Mouse (Mus musculus) hindbrain, embryonic 10.5 days (tissue): ENCODE data around the gene Surf1. TPM values are rescaled to one million over a fixed set of nuclear protein-coding genes. Genes with fewer than 3 reads are reported as not detected.
"Not testable (repeated sequence)": the region's sequence is repeated elsewhere in the genome, so short reads cannot be mapped to it uniquely, and the experiment has no call there.

Experiments used
- DNase-seq: peaks from one replicate; pipeline ENCODE4 v3.0.0-alpha.2; 2017; ENCODE audit warnings: low spot score
- H3K27ac ChIP-seq: fragments of 300-500 bp; sonication (generic); 2 replicates; pipeline ENCODE4 v1.5.1; 2016; ENCODE audit warnings: mild to moderate bottlenecking, moderate library complexity
- H3K27me3 ChIP-seq: fragments of 300-500 bp; sonication (generic); 2 replicates; pipeline ENCODE4 v1.6.1; 2016; ENCODE audit warnings: mild to moderate bottlenecking; ENCODE audit not compliant: poor library complexity, insufficient read depth, severe bottlenecking
- H3K36me3 ChIP-seq: fragments of 300-500 bp; sonication (generic); 2 replicates; pipeline ENCODE4 v1.6.1; 2016; ENCODE audit warnings: mild to moderate bottlenecking, moderate library complexity
- H3K4me1 ChIP-seq: fragments of 300-500 bp; sonication (generic); replicated peaks from 2 replicates; pipeline ENCODE4 v1.6.1; 2016; ENCODE audit warnings: mild to moderate bottlenecking
- H3K4me3 ChIP-seq: fragments of 300-500 bp; sonication (generic); 2 replicates; pipeline ENCODE4 v1.5.1; 2016; ENCODE audit warnings: mild to moderate bottlenecking, moderate library complexity
- H3K9me3 ChIP-seq: fragments of 300-500 bp; sonication (generic); 2 replicates; pipeline ENCODE4 v1.6.1; 2016; ENCODE audit warnings: mild to moderate bottlenecking, moderate library complexity
- WGBS: fragments of 180-500 bp; shearing (Covaris S2); methylation state at CpG from one replicate; pipeline ENCODE4 v1.1.7; 2016; 5-methylcytosine and 5-hydroxymethylcytosine counted together
- polyA plus RNA-seq: library from polyadenylated mRNA; unstranded; fragments of >200 nt; fragmentation: Nextera tagmentation; extraction: Ambion mirVana; gene quantifications from 2 replicates; pipeline ENCODE4 v1.2.1, GENCODE M21; 2016

Gene Surf1
- polyA plus RNA-seq, 1 experiment from 2014 or later = 53.6 TPM

GRCm38 (mm10) chr2:26902467-26903220 is 13.7 kb downstream of the Surf1 start, which contains the start of gene Surf6:
Surf6 (minus strand) TSS chr2:26902879.
- H3K9me3 ChIP-seq = no peaks in the 10 kb centered on the region
- H3K36me3 ChIP-seq = peaks cover 65% of the 10 kb centered on the region

GRCm38 (mm10) chr2:26901834-26902400 is 14.4 kb downstream of the Surf1 start:
- peak overlapping the region; percentile 87 for H3K4me3 ChIP-seq
- no peaks in the 10 kb centered on the region for H3K9me3 ChIP-seq
- H3K27ac ChIP-seq = peak overlapping the region; percentile 90
- H3K27me3 ChIP-seq = no peaks in the 10 kb centered on the region
- WGBS = 16% methylated on average over 7 of the region's 7 CpGs
- H3K36me3 ChIP-seq = peaks cover 65% of the 10 kb centered on the region
- peaks cover 27% of the 10 kb centered on the region for H3K4me1 ChIP-seq
- no peak for DNase-seq

More at GRCm38 (mm10) chr2:26902467-26903220, 13.7 kb downstream of the Surf1 start, which contains the start of gene Surf6:
- peak within 1 kb of the TSS; percentile 87 for H3K4me3 ChIP-seq
- H3K27me3 ChIP-seq = no peaks in the 10 kb centered on the region
- H3K4me1 ChIP-seq = peaks cover 32% of the 10 kb centered on the region
- under 1% methylated on average over 41 of the region's 41 CpGs for WGBS
- H3K27ac ChIP-seq = peak within 1 kb of the TSS; percentile 90
- peak; percentile 97 for DNase-seq

- 83% methylated on average over 1 of the region's 1 CpGs for WGBS
- H3K4me3 ChIP-seq = no peak overlapping the region
- no peak for DNase-seq
- H3K27ac ChIP-seq = no peak overlapping the region
- H3K4me1 ChIP-seq = peaks cover 27% of the 10 kb centered on the region
- H3K9me3 ChIP-seq = no peaks in the 10 kb centered on the region
- no peaks in the 10 kb centered on the region for H3K27me3 ChIP-seq
- peaks cover 65% of the 10 kb centered on the region for H3K36me3 ChIP-seq
Observed at GRCm38 (mm10) chr2:26900731-26901130, 15.6 kb downstream of the Surf1 start.

- Histone ChIP-seq H3K36me3 (peaks cover 95% of the 10 kb centered on the region), H3K4me3 (no peak overlapping the region)
- 92% methylated on average over 4 of the region's 4 CpGs for WGBS
Observed at GRCm38 (mm10) chr2:26895898-26896297, 20.4 kb downstream of the Surf1 start.

GRCm38 (mm10) chr2:26886170-26886569 is 30.2 kb downstream of the Surf1 start:
- H3K4me1 ChIP-seq, H3K4me3 ChIP-seq, DNase-seq, H3K27ac ChIP-seq, H3K27me3 ChIP-seq: not testable (repeated sequence)
- Histone ChIP-seq H3K36me3 (peaks cover 43% of the 10 kb centered on the region), H3K9me3 (peaks cover 12% of the 10 kb centered on the region)
- WGBS = 64% methylated on average over 4 of the region's 4 CpGs

More at GRCm38 (mm10) chr2:26895898-26896297, 20.4 kb downstream of the Surf1 start:
- Histone ChIP-seq H3K9me3 (no peaks in the 10 kb centered on the region), H3K27ac (no peak overlapping the region), H3K27me3 (no peaks in the 10 kb centered on the region), H3K4me1 (no peaks in the 10 kb centered on the region; the same call in 1 of the 2 replicates)
- DNase-seq = no peak

GRCm38 (mm10) chr2:26885541-26885940 is 30.8 kb downstream of the Surf1 start:
- DNase-seq, H3K27me3 ChIP-seq, H3K4me1 ChIP-seq, H3K4me3 ChIP-seq, H3K27ac ChIP-seq: not testable (repeated sequence)
- Histone ChIP-seq H3K36me3 (peaks cover 37% of the 10 kb centered on the region), H3K9me3 (peaks cover 12% of the 10 kb centered on the region)
- 78% methylated on average over 2 of the region's 2 CpGs for WGBS

- DNase-seq = no peak
- no peaks in the 10 kb centered on the region for H3K27me3 ChIP-seq
- no peak overlapping the region for H3K4me3 ChIP-seq
- no peak overlapping the region for H3K27ac ChIP-seq
- no peaks in the 10 kb centered on the region for H3K36me3 ChIP-seq
- H3K4me1 ChIP-seq = no peaks in the 10 kb centered on the region
- peaks cover 8% of the 10 kb centered on the region for H3K9me3 ChIP-seq
Observed at GRCm38 (mm10) chr2:26878571-26878970, 37.8 kb downstream of the Surf1 start.

GRCm38 (mm10) chr2:26870666-26871065 is 45.7 kb downstream of the Surf1 start:
- no peak overlapping the region for H3K27ac ChIP-seq
- no peak overlapping the region for H3K4me3 ChIP-seq
- H3K9me3 ChIP-seq = no peaks in the 10 kb centered on the region
- H3K4me1 ChIP-seq = no peaks in the 10 kb centered on the region
- H3K27me3 ChIP-seq = 0 out of 2 replicates have a peak, but pooled peaks cover 3% of the 10 kb centered on the region
- DNase-seq = no peak
- 66% methylated on average over 6 of the region's 6 CpGs for WGBS
- H3K36me3 ChIP-seq = no peaks in the 10 kb centered on the region

GRCm38 (mm10) chr2:26864879-26865278 is 51.5 kb downstream of the Surf1 start, which contains the start of gene Abo:
Abo (minus strand) TSS chr2:26864979.
- Histone ChIP-seq H3K27ac (no peak within 1 kb of the TSS), H3K36me3 (no peaks in the 10 kb centered on the region), H3K4me3 (no peak within 1 kb of the TSS), H3K9me3 (no peaks in the 10 kb centered on the region), H3K4me1 (no peaks in the 10 kb centered on the region), H3K27me3 (no peaks in the 10 kb centered on the region)
- 76% methylated on average over 3 of the region's 3 CpGs for WGBS
- DNase-seq = no peak

Other genes with a start within 250 kb of the Surf1 start
- gene Lcn4, start 245.2 kb downstream of the Surf1 start, polyA plus RNA-seq = not detected in 2 replicates
- not detected in 2 replicates for gene Abo, start 51.6 kb downstream of the Surf1 start, polyA plus RNA-seq
- 30.8 and 33.4 TPM in 2 replicates for gene Surf6, start 13.7 kb downstream of the Surf1 start, polyA plus RNA-seq
- 111 and 130 TPM in 2 replicates for gene Med22, start 5.9 kb downstream of the Surf1 start, polyA plus RNA-seq
- gene Rpl7a, start 5.8 kb downstream of the Surf1 start, polyA plus RNA-seq = 566 and 674 TPM in 2 replicates
- gene Surf2, start 163 bp downstream of the Surf1 start, polyA plus RNA-seq = 53.2 and 58.0 TPM in 2 replicates
- 155 and 158 TPM in 2 replicates for gene Surf4, start 17.4 kb upstream of the Surf1 start, polyA plus RNA-seq
- 0.09 and 0.30 TPM in 2 replicates for gene Stkld1, start 17.5 kb upstream of the Surf1 start, polyA plus RNA-seq
- gene Rexo4, start 47.9 kb upstream of the Surf1 start, polyA plus RNA-seq = 47.4 and 56.1 TPM in 2 replicates
- gene Adamts13, start 56.9 kb upstream of the Surf1 start, polyA plus RNA-seq = not detected in 2 replicates
- gene Cacfd1, start 93.4 kb upstream of the Surf1 start, polyA plus RNA-seq = 93.2 and 96.9 TPM in 2 replicates
- 2.8 and 3.1 TPM in 2 replicates for gene Slc2a6, start 111.5 kb upstream of the Surf1 start, polyA plus RNA-seq
- 0.11 and 0.29 TPM in 2 replicates for gene Mymk, start 155.6 kb upstream of the Surf1 start, polyA plus RNA-seq
- 4.0 and 7.0 TPM in 2 replicates for gene Adamtsl2, start 162.8 kb upstream of the Surf1 start, polyA plus RNA-seq
- 0.26 TPM in 2 replicates for gene Fam163b, start 226.0 kb upstream of the Surf1 start, polyA plus RNA-seq
- gene Dbh, start 248.7 kb upstream of the Surf1 start, polyA plus RNA-seq = 4.3 and 4.9 TPM in 2 replicates